Mouse (Mus musculus) heart, embryonic 16.5 days (tissue): ENCODE measurements around the gene Gm973. TPM values are rescaled to one million over a fixed set of nuclear protein-coding genes. Genes with fewer than 3 reads are reported as not detected.
A peak's percentile ranks its signal among the peaks of the same experiment; 100 is the strongest.

Experiments
- ATAC-seq: fragments of 200-750 bp; cut with Nextera tagmentation; replicated peaks from 2 replicates; pipeline ENCODE4 v1.8.0; 2017; ENCODE audit warnings: moderate number of reproducible peaks; ENCODE audit not compliant: insufficient read depth, low FRiP score; ENCODE audit errors: extremely low read depth
- H3K27ac ChIP-seq: fragments of 300-500 bp; sonication (generic); 2 replicates; pipeline ENCODE4 v1.5.1; 2014; ENCODE audit warnings: mild to moderate bottlenecking, low read length, control low read depth, moderate library complexity
- H3K27me3 ChIP-seq: fragments of 300-500 bp; sonication (generic); 2 replicates; pipeline ENCODE4 v1.6.1; 2014; ENCODE audit warnings: low read length, mixed read lengths; ENCODE audit not compliant: control insufficient read depth, insufficient read depth
- H3K36me3 ChIP-seq: fragments of 300-500 bp; sonication (generic); 2 replicates; pipeline ENCODE4 v1.6.1; 2014; ENCODE audit not compliant: control insufficient read depth, insufficient read depth
- H3K4me1 ChIP-seq: fragments of 300-500 bp; sonication (generic); 2 replicates; pipeline ENCODE4 v1.6.1; 2014; ENCODE audit warnings: low read length, mixed read lengths; ENCODE audit not compliant: control insufficient read depth, insufficient read depth
- H3K4me2 ChIP-seq: fragments of 300-500 bp; sonication (generic); 2 replicates; pipeline ENCODE4 v1.6.1; 2014; ENCODE audit warnings: low read depth, mild to moderate bottlenecking, control low read depth, low read length
- H3K4me3 ChIP-seq: fragments of 300-500 bp; sonication (generic); 2 replicates; pipeline ENCODE4 v1.5.1; 2014; ENCODE audit warnings: mild to moderate bottlenecking, control low read depth, low read length
- H3K9ac ChIP-seq: fragments of 300-500 bp; sonication (generic); 2 replicates; pipeline ENCODE4 v1.6.1; 2014; ENCODE audit warnings: low read length, control low read depth
- H3K9me3 ChIP-seq: fragments of 300-500 bp; sonication (generic); replicated peaks from 2 replicates; pipeline ENCODE4 v1.6.1; 2016; ENCODE audit warnings: low read length; ENCODE audit not compliant: control insufficient read depth
- WGBS: fragments of 180-500 bp; shearing (Covaris S2); extraction: QIAGEN DNeasy Blood & Tissue Kit; methylation state at CpG from one replicate; pipeline ENCODE4 v1.1.7; 2014; 5-methylcytosine and 5-hydroxymethylcytosine counted together
- polyA plus RNA-seq: library from polyadenylated mRNA; unstranded; fragments of >200 nt; fragmentation: Nextera tagmentation; extraction: Ambion mirVana; gene quantifications from 2 replicates; pipeline ENCODE4 v1.2.1, GENCODE M21; 2015

Gene Gm973
- polyA plus RNA-seq, 1 experiment from 2014 or later, result 0.41 TPM

- WGBS, result 1% methylated on average over 57 of the region's 57 CpGs
- Histone ChIP-seq H3K9me3 (no peaks in the 10 kb centered on the region), H3K4me2 (peak overlapping the region; percentile 99), H3K4me1 (peaks cover 19% of the 10 kb centered on the region), H3K36me3 (no peaks in the 10 kb centered on the region), H3K9ac (peak overlapping the region; percentile 84), H3K27me3 (peaks cover 12% of the 10 kb centered on the region), H3K27ac (peak overlapping the region; percentile 92), H3K4me3 (peak overlapping the region; percentile 79)
- peak; percentile 95 for ATAC-seq
Observed at GRCm38 (mm10) chr1:59481456-59482291, 34.4 kb upstream of the Gm973 start.

GRCm38 (mm10) chr1:59482331-59482695 lies 33.8 kb upstream of the Gm973 start, which contains the start of gene Fzd7:
Gene Fzd7, plus strand, starts transcription at chr1:59482424.
- Histone ChIP-seq H3K4me3 (peak within 1 kb of the TSS; percentile 79), H3K9me3 (no peaks in the 10 kb centered on the region), H3K36me3 (no peaks in the 10 kb centered on the region), H3K27ac (peak within 1 kb of the TSS; percentile 92), H3K9ac (peak within 1 kb of the TSS; percentile 84), H3K27me3 (peaks cover 12% of the 10 kb centered on the region), H3K4me2 (peak within 1 kb of the TSS; percentile 99), H3K4me1 (peaks cover 19% of the 10 kb centered on the region)
- 0% methylated on average over 34 of the region's 35 CpGs for WGBS
- ATAC-seq, result peak; percentile 30

GRCm38 (mm10) chr1:59482696-59483520 lies 33.2 kb upstream of the Gm973 start:
- under 1% methylated on average over 85 of the region's 88 CpGs for WGBS
- Histone ChIP-seq H3K4me3 (peak overlapping the region; percentile 79), H3K4me1 (peaks cover 23% of the 10 kb centered on the region), H3K36me3 (no peaks in the 10 kb centered on the region), H3K4me2 (peak overlapping the region; percentile 99), H3K27me3 (peaks cover 12% of the 10 kb centered on the region), H3K27ac (peak overlapping the region; percentile 83), H3K9me3 (no peaks in the 10 kb centered on the region), H3K9ac (peak overlapping the region; percentile 84)
- ATAC-seq, result peak; percentile 5; the same call in 1 of the 2 replicates

- Histone ChIP-seq H3K4me1 (peaks cover 29% of the 10 kb centered on the region), H3K4me2 (peak overlapping the region; percentile 99), H3K27me3 (peaks cover 12% of the 10 kb centered on the region), H3K4me3 (peak overlapping the region; percentile 79), H3K27ac (no peak overlapping the region), H3K9me3 (no peaks in the 10 kb centered on the region), H3K9ac (peak overlapping the region; percentile 84), H3K36me3 (no peaks in the 10 kb centered on the region)
- 6% methylated on average over 46 of the region's 46 CpGs for WGBS
- ATAC-seq, result no peak
Observed at GRCm38 (mm10) chr1:59483521-59484245, 32.4 kb upstream of the Gm973 start.

GRCm38 (mm10) chr1:59484314-59484713 lies 31.8 kb upstream of the Gm973 start:
- H3K4me3 ChIP-seq, result peak overlapping the region; percentile 79
- ATAC-seq, result no peak
- H3K36me3 ChIP-seq, result no peaks in the 10 kb centered on the region
- H3K4me1 ChIP-seq, result peaks cover 35% of the 10 kb centered on the region
- peak overlapping the region; percentile 99 for H3K4me2 ChIP-seq
- H3K27ac ChIP-seq, result no peak overlapping the region
- no peaks in the 10 kb centered on the region for H3K9me3 ChIP-seq
- 22% methylated on average over 21 of the region's 21 CpGs for WGBS
- H3K27me3 ChIP-seq, result peaks cover 10% of the 10 kb centered on the region
- H3K9ac ChIP-seq, result 0 out of 2 replicates have a peak overlapping the region, but pooled peaks have one; percentile 34

GRCm38 (mm10) chr1:59484791-59485785 lies 31.0 kb upstream of the Gm973 start:
- peak overlapping the region; percentile 34; the same call in 1 of the 2 replicates for H3K9ac ChIP-seq
- H3K4me3 ChIP-seq, result peak overlapping the region; percentile 79
- no peaks in the 10 kb centered on the region for H3K36me3 ChIP-seq
- peaks cover 36% of the 10 kb centered on the region for H3K4me1 ChIP-seq
- WGBS, result 47% methylated on average over 16 of the region's 16 CpGs
- H3K4me2 ChIP-seq, result peak overlapping the region; percentile 99
- H3K27ac ChIP-seq, result no peak overlapping the region
- no peaks in the 10 kb centered on the region for H3K9me3 ChIP-seq
- no peak for ATAC-seq
- H3K27me3 ChIP-seq, result peaks cover 10% of the 10 kb centered on the region

- H3K4me3 ChIP-seq, result peak overlapping the region; percentile 79
- peaks cover 36% of the 10 kb centered on the region for H3K4me1 ChIP-seq
- no peak overlapping the region; the same call in 1 of the 2 replicates for H3K9ac ChIP-seq
- H3K36me3 ChIP-seq, result no peaks in the 10 kb centered on the region
- 72% methylated on average over 4 of the region's 4 CpGs for WGBS
- peaks cover 10% of the 10 kb centered on the region for H3K27me3 ChIP-seq
- H3K9me3 ChIP-seq, result no peaks in the 10 kb centered on the region
- no peak overlapping the region for H3K27ac ChIP-seq
- no peak for ATAC-seq
- peak overlapping the region; percentile 99 for H3K4me2 ChIP-seq
Observed at GRCm38 (mm10) chr1:59485803-59486202, 30.3 kb upstream of the Gm973 start.

- ATAC-seq, result no peak
- H3K36me3 ChIP-seq, result no peaks in the 10 kb centered on the region
- H3K4me3 ChIP-seq, result peak overlapping the region; percentile 16
- peaks cover 36% of the 10 kb centered on the region for H3K4me1 ChIP-seq
- peak overlapping the region; percentile 42; the same call in 1 of the 2 replicates for H3K9ac ChIP-seq
- 6% methylated on average over 10 of the region's 10 CpGs for WGBS
- H3K9me3 ChIP-seq, result no peaks in the 10 kb centered on the region
- peak overlapping the region; percentile 66 for H3K27ac ChIP-seq
- peaks cover 10% of the 10 kb centered on the region for H3K27me3 ChIP-seq
- H3K4me2 ChIP-seq, result peak overlapping the region; percentile 52
Observed at GRCm38 (mm10) chr1:59487651-59488051, 28.4 kb upstream of the Gm973 start.
